In genomic region chr12:56482606-56483005, GRCm38 (mm10) we compare ENCODE assay signal across 25 mouse cellular contexts. TPM values are rescaled to one million over a fixed set of nuclear protein-coding genes. Genes with fewer than 3 reads are reported as not detected.
"Had no signal": no experiment of that assay in that cellular context is flagged by ENCODE, and none has a peak within 500 bp of the region (broad histone marks: within the 10 kb centered on the region; RNA-seq: fewer than 3 reads in every experiment).

No protein-coding gene starts in this region.

- H3K4me3 ChIP-seq: left cerebral cortex, adult 2 months; liver, embryonic 13.5 days; midbrain, embryonic 15.5 days had no signal

- H3K4me1 ChIP-seq: liver, embryonic 13.5 days had no signal

- H3K27me3 ChIP-seq: liver, embryonic 13.5 days had no signal

- DNase-seq: kidney, adult 2 months; kidney, postnatal 36 days; layer of hippocampus, postnatal 36 days; liver, embryonic 13.5 days; lung, adult 2 months; lung, postnatal 14 days; lung, postnatal 4 days; thymus, adult 18-20 months; thymus, postnatal 36 days had no signal

- H3K36me3 ChIP-seq: liver, embryonic 13.5 days; midbrain, embryonic 15.5 days had no signal

- H3K9me3 ChIP-seq: liver, embryonic 13.5 days; midbrain, embryonic 15.5 days had no signal

- ATAC-seq: midbrain, embryonic 15.5 days had no signal

- H3K4me2 ChIP-seq: liver, embryonic 13.5 days; midbrain, embryonic 15.5 days had no signal

- H3K9ac ChIP-seq: liver, embryonic 13.5 days; midbrain, embryonic 15.5 days had no signal

- H3K27ac ChIP-seq: kidney, postnatal 0 days; left cerebral cortex, adult 2 months; liver, embryonic 13.5 days; midbrain, embryonic 15.5 days had no signal

RNA-seq across cellular contexts. Expression of gene Nkx2-1, which starts 54.1 kb away (rescaled TPM):
- total RNA-seq: liver, adult 2 months; megakaryocyte progenitor cell, adult 5-6 weeks; megakaryocyte-erythroid progenitor cell, adult 5-6 weeks had no signal
- polyA plus RNA-seq: kidney, adult 2 months; kidney, embryonic 14.5 days; kidney, postnatal 0 days; limb, embryonic 11.5 days; liver, embryonic 13.5 days; liver, embryonic 16.5 days; neural tube, embryonic 11.5 days; neural tube, embryonic 14.5 days; small intestine, adult 2 months; spleen, adult 2 months; stomach, embryonic 16.5 days; testis, adult 2 months; urinary bladder, adult 2 months had no signal
